Mouse (Mus musculus): ENCODE results near the gene Sik2. TPM values are rescaled to one million over a fixed set of nuclear protein-coding genes. Genes with fewer than 3 reads are reported as not detected.

Sik2 gene
- polyA plus RNA-seq, 1 experiment from 2014 or later: 23.7 TPM

DNA sequence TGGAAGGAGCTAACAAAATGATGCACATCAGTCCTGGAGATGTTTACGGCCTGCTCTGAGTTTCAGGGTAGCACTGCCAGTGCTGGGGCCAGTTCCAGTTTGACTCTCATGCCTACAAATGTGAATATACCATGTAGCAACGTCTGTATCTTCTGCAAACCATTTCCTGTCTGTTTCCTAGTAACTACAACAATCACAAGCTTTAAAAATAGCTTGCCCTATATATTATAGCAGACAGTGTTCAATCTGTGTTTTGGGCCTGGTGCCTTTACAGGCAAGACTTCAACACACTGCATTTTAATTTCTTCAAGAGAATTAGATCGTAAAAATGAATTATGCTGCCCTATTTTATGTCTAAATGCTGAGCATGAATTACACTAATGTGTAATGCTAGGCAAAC, 103.6 kb downstream of the Sik2 start:
- 84% methylated on average over 3 of the region's 3 CpGs for WGBS
- H3K9me3 ChIP-seq (ENCODE audit: control insufficient read depth, low read length): no peaks in the 10 kb centered on the region
- no peak overlapping the region for H3K9ac ChIP-seq (replicated peaks; ENCODE audit: low read depth, low read length)
- H3K27ac ChIP-seq (ENCODE audit: low read length): no peak overlapping the region; the same call in 1 of the 2 replicates
- no peaks in the 10 kb centered on the region for H3K27me3 ChIP-seq (replicated peaks; ENCODE audit: control insufficient read depth, insufficient read depth, low read length)
- H3K4me3 ChIP-seq (replicated peaks; ENCODE audit: low read length): no peak overlapping the region
- H3K4me1 ChIP-seq (replicated peaks; ENCODE audit: control insufficient read depth, insufficient read depth, low read length): peaks cover 7% of the 10 kb centered on the region
- no peak overlapping the region for H3K4me2 ChIP-seq (ENCODE audit: low read length)
- no peaks in the 10 kb centered on the region for H3K36me3 ChIP-seq (ENCODE audit: control insufficient read depth, insufficient read depth)
- ATAC-seq: no peak

DNA sequence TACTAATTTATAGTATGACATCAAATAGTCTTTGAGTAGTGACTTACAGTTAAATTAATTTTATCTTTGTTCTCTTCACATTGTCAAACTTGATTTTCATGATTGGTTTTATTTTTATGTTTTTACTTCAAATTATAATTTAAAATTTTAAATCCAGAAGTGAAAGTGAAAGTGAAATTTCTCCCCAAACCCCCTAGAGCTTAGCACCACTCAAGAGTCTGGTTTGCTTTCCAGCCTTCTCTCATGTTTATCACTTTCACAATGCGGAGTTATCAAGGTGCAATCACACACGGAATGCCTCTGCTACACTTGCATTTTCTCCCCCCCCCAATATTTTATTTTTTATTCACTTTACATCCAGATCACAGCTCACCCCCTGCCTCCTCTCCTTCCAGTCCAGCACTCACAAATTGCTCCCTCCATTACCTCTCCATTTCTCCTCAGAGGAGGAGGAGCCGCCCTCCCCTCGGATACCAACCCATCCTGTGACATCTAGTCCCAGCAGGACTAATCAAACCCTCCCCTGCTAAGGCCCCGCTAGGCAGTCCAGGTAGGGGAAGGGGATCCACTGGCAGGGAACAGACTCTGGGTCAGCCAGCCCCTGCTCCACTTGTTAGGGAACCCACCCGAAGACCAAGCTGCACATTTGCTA, 104.6 kb downstream of the Sik2 start:
- 80% methylated on average over 6 of the region's 6 CpGs for WGBS
- no peaks in the 10 kb centered on the region for H3K36me3 ChIP-seq (ENCODE audit: control insufficient read depth, insufficient read depth)
- no peak overlapping the region for H3K27ac ChIP-seq (ENCODE audit: low read length)
- peaks cover 9% of the 10 kb centered on the region for H3K4me1 ChIP-seq (replicated peaks; ENCODE audit: control insufficient read depth, insufficient read depth, low read length)
- no peak overlapping the region for H3K4me3 ChIP-seq (replicated peaks; ENCODE audit: low read length)
- H3K27me3 ChIP-seq (replicated peaks; ENCODE audit: control insufficient read depth, insufficient read depth, low read length): no peaks in the 10 kb centered on the region
- ATAC-seq: no peak
- no peaks in the 10 kb centered on the region for H3K9me3 ChIP-seq (ENCODE audit: control insufficient read depth, low read length)
- H3K9ac ChIP-seq (replicated peaks; ENCODE audit: low read depth, low read length): no peak overlapping the region
- H3K4me2 ChIP-seq (ENCODE audit: low read length): no peak overlapping the region

DNA sequence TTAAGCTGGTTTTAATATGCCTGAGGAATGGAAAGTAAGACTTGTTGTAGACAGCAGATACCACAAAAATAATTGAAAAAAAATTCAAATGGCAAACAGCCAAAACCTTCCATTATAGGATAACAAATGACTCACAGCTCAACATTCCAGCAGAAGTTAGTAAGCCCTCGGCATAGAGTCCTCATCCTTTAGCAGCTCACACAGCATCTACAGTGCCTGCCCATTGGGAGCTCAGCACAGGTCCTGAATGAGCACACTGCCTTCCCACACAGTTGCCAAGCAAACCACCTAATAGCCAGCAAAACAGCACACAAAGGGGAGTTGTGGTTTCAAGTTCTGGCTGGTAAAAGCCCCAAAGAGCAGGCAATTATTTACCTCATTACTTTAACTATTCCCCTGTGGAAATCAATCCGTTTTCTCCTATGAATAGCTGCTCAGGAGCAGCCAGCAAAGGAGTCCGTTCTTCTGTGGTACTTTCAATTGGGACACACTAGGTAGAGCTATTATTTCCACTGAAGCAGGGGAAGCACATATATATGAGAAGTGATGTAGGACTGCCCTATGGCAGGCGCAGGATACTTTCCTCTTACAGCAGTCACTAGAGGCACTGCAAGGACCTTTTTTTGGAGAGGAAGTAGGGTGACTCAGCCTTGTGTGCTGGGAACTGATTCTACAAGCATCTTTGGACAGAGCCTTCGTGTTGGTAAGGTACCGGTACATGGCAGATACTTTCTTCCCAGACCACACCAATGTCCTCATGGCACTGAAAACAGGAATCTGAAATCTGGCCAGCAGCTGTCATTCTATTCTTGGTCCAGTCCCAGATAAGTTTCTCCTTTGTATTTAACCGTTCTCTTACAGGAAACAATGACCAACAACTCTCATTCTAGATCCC, 108.6 kb downstream of the Sik2 start:
- no peak overlapping the region for H3K4me2 ChIP-seq (ENCODE audit: low read length)
- ATAC-seq: peak; percentile 82
- peaks cover 7% of the 10 kb centered on the region; the same call in 1 of the 2 replicates for H3K36me3 ChIP-seq (ENCODE audit: control insufficient read depth, insufficient read depth)
- H3K27me3 ChIP-seq (replicated peaks; ENCODE audit: control insufficient read depth, insufficient read depth, low read length): no peaks in the 10 kb centered on the region
- no peak overlapping the region for H3K4me3 ChIP-seq (replicated peaks; ENCODE audit: low read length)
- H3K27ac ChIP-seq (ENCODE audit: low read length): no peak overlapping the region
- H3K9me3 ChIP-seq (ENCODE audit: control insufficient read depth, low read length): no peaks in the 10 kb centered on the region
- peaks cover 9% of the 10 kb centered on the region for H3K4me1 ChIP-seq (replicated peaks; ENCODE audit: control insufficient read depth, insufficient read depth, low read length)
- H3K9ac ChIP-seq (replicated peaks; ENCODE audit: low read depth, low read length): no peak overlapping the region
- 31% methylated on average over 7 of the region's 7 CpGs for WGBS

DNA sequence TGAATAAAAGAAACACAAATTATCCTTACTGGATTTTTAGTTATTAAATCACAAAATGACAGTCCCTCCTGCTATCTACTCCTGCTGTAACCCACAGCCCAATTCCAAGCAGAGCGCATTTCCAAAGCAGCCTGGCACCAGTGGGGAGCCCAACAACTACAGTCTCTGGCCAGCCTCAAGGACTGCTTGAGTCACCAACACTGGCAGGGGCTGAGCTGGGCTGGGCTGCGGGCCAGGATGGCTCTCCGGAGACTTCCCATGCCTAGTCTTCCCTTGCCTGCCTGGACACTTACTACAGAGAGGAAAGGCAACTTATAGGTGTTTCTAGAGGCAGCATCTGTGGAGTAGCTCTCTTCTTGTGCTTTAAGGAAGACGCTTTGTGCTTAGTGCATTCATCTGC, 115.2 kb downstream of the Sik2 start:
- Histone ChIP-seq H3K4me2 (ENCODE audit: low read length) (no peak overlapping the region), H3K4me1 (replicated peaks; ENCODE audit: control insufficient read depth, insufficient read depth, low read length) (no peaks in the 10 kb centered on the region), H3K9me3 (ENCODE audit: control insufficient read depth, low read length) (no peaks in the 10 kb centered on the region), H3K27me3 (replicated peaks; ENCODE audit: control insufficient read depth, insufficient read depth, low read length) (no peaks in the 10 kb centered on the region), H3K9ac (replicated peaks; ENCODE audit: low read depth, low read length) (no peak overlapping the region), H3K27ac (ENCODE audit: low read length) (no peak overlapping the region), H3K36me3 (ENCODE audit: control insufficient read depth, insufficient read depth) (peaks cover 14% of the 10 kb centered on the region; the same call in 1 of the 2 replicates), H3K4me3 (replicated peaks; ENCODE audit: low read length) (no peak overlapping the region)
- peak; percentile 50; the same call in 1 of the 2 replicates for ATAC-seq
- WGBS: 64% methylated on average over 4 of the region's 4 CpGs

DNA sequence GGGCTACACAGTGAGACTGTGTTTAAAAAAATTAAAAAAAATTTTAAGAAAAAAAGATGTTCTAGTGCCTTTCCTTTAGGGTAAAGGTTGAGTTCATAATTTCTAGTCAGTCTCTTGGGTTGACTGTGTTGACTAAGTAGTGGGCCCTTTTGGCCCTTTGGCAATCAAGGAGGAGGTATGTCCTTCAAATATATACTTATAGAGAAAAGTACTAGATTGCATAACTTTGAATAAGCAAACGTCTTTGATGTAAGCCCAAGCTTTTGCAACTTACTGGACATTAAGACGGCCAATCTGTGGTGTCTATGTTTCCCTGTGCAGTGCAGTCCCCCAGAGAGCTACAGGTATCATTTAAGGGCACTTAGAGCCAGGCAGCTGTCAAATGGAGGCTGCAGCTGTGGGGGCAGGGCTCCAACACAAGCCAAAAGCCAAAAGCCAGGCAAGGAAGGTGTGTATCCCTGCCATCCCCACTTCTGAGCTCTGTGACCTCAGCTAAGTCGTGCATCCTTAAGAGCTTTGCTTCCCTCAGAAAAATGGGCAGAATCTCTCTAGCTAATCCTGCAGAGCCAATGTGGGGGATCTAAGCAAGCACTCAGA, 118.3 kb downstream of the Sik2 start:
- H3K27me3 ChIP-seq (replicated peaks; ENCODE audit: control insufficient read depth, insufficient read depth, low read length): no peaks in the 10 kb centered on the region
- H3K4me1 ChIP-seq (replicated peaks; ENCODE audit: control insufficient read depth, insufficient read depth, low read length): peaks cover 2% of the 10 kb centered on the region
- peaks cover 8% of the 10 kb centered on the region; the same call in 1 of the 2 replicates for H3K36me3 ChIP-seq (ENCODE audit: control insufficient read depth, insufficient read depth)
- no peak overlapping the region for H3K9ac ChIP-seq (replicated peaks; ENCODE audit: low read depth, low read length)
- no peak overlapping the region for H3K4me3 ChIP-seq (replicated peaks; ENCODE audit: low read length)
- no peaks in the 10 kb centered on the region for H3K9me3 ChIP-seq (ENCODE audit: control insufficient read depth, low read length)
- no peak overlapping the region for H3K27ac ChIP-seq (ENCODE audit: low read length)
- H3K4me2 ChIP-seq (ENCODE audit: low read length): no peak overlapping the region
- WGBS: 89% methylated on average over 3 of the region's 3 CpGs
- no peak for ATAC-seq

DNA sequence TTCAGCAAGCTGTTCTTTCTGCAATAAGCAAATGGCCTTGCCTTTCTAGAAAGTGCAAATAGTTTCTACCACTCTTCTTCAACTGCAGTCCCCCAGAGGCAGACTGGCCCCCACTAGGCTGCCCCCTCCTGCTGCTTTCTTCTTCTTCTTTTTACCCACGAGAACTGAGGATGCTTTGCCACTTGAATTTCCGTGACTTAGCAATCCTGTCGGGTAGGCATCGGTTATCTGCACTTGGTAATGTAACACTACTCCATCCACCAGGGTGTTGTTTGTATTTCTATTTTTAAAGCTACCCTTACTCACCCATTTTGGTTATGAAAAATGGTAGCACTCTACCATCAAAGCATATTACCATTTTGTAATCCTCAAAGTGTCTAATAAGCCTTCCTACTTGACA, 118.9 kb downstream of the Sik2 start:
- Histone ChIP-seq H3K36me3 (ENCODE audit: control insufficient read depth, insufficient read depth) (peaks cover 4% of the 10 kb centered on the region; the same call in 1 of the 2 replicates), H3K4me2 (ENCODE audit: low read length) (no peak overlapping the region), H3K4me3 (replicated peaks; ENCODE audit: low read length) (no peak overlapping the region), H3K9ac (replicated peaks; ENCODE audit: low read depth, low read length) (no peak overlapping the region), H3K4me1 (replicated peaks; ENCODE audit: control insufficient read depth, insufficient read depth, low read length) (peaks cover 9% of the 10 kb centered on the region), H3K27me3 (replicated peaks; ENCODE audit: control insufficient read depth, insufficient read depth, low read length) (no peaks in the 10 kb centered on the region), H3K27ac (ENCODE audit: low read length) (no peak overlapping the region), H3K9me3 (ENCODE audit: control insufficient read depth, low read length) (no peaks in the 10 kb centered on the region)
- ATAC-seq: no peak
- 86% methylated on average over 4 of the region's 4 CpGs for WGBS

DNA sequence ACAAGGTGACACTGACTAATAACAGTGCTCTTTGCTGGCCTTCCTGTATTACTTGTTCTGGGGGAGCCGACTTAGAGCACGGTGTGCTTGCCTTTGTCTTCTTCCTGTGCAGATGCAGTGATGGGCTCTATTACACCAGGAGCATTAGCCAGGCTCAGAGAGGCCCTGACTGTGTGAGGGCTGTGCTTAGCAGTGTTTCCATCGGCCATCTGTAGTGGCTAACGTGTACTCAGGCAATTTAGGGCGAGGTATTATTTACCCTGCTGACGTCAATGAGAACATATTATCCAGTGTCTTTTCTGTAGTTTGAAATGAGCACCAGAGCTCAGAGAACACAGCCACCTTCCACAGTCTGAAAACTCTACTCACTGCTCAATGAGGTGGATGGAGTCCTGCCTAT, 119.7 kb downstream of the Sik2 start:
- H3K9ac ChIP-seq (replicated peaks; ENCODE audit: low read depth, low read length): no peak overlapping the region
- H3K4me2 ChIP-seq (ENCODE audit: low read length): no peak overlapping the region
- no peak for ATAC-seq
- H3K27me3 ChIP-seq (replicated peaks; ENCODE audit: control insufficient read depth, insufficient read depth, low read length): no peaks in the 10 kb centered on the region
- no peak overlapping the region for H3K27ac ChIP-seq (ENCODE audit: low read length)
- WGBS: 53% methylated on average over 6 of the region's 6 CpGs
- H3K9me3 ChIP-seq (ENCODE audit: control insufficient read depth, low read length): no peaks in the 10 kb centered on the region
- peaks cover 9% of the 10 kb centered on the region for H3K4me1 ChIP-seq (replicated peaks; ENCODE audit: control insufficient read depth, insufficient read depth, low read length)
- H3K4me3 ChIP-seq (replicated peaks; ENCODE audit: low read length): no peak overlapping the region
- H3K36me3 ChIP-seq (ENCODE audit: control insufficient read depth, insufficient read depth): peaks cover under 1% of the 10 kb centered on the region; the same call in 1 of the 2 replicates

- H3K4me2 ChIP-seq (ENCODE audit: low read length): no peak overlapping the region
- ATAC-seq: 0 out of 2 replicates have a peak, but pooled peaks have one; percentile 22
Observed at GRCm38 (mm10) chr9:50887351-50887750, 121.5 kb downstream of the Sik2 start.

GRCm38 (mm10) chr9:50886870-50887269, 122.0 kb downstream of the Sik2 start:
- peaks cover 9% of the 10 kb centered on the region for H3K4me1 ChIP-seq (replicated peaks; ENCODE audit: control insufficient read depth, insufficient read depth, low read length)
- WGBS: 100% methylated on average over 1 of the region's 1 CpGs

More at GRCm38 (mm10) chr9:50887351-50887750, 121.5 kb downstream of the Sik2 start:
- H3K4me1 ChIP-seq (replicated peaks; ENCODE audit: control insufficient read depth, insufficient read depth, low read length): peaks cover 9% of the 10 kb centered on the region
- WGBS: 31% methylated on average over 4 of the region's 4 CpGs
- no peak overlapping the region for H3K4me3 ChIP-seq (replicated peaks; ENCODE audit: low read length)
- H3K36me3 ChIP-seq (ENCODE audit: control insufficient read depth, insufficient read depth): 0 out of 2 replicates have a peak, but pooled peaks cover 3% of the 10 kb centered on the region
- no peak overlapping the region for H3K27ac ChIP-seq (ENCODE audit: low read length)
- H3K9ac ChIP-seq (replicated peaks; ENCODE audit: low read depth, low read length): no peak overlapping the region
- no peaks in the 10 kb centered on the region for H3K27me3 ChIP-seq (replicated peaks; ENCODE audit: control insufficient read depth, insufficient read depth, low read length)
- H3K9me3 ChIP-seq (ENCODE audit: control insufficient read depth, low read length): no peaks in the 10 kb centered on the region

More at GRCm38 (mm10) chr9:50886870-50887269, 122.0 kb downstream of the Sik2 start:
- ATAC-seq: no peak
- Histone ChIP-seq H3K9me3 (ENCODE audit: control insufficient read depth, low read length) (no peaks in the 10 kb centered on the region), H3K36me3 (ENCODE audit: control insufficient read depth, insufficient read depth) (0 out of 2 replicates have a peak, but pooled peaks cover 3% of the 10 kb centered on the region), H3K27me3 (replicated peaks; ENCODE audit: control insufficient read depth, insufficient read depth, low read length) (no peaks in the 10 kb centered on the region), H3K4me2 (ENCODE audit: low read length) (no peak overlapping the region), H3K9ac (replicated peaks; ENCODE audit: low read depth, low read length) (no peak overlapping the region), H3K4me3 (replicated peaks; ENCODE audit: low read length) (no peak overlapping the region), H3K27ac (ENCODE audit: low read length) (no peak overlapping the region)

All from forebrain, embryonic 16.5 days (tissue).